Mouse (Mus musculus) myocyte (in vitro differentiated cells): ENCODE measurements at regions not wholly inside any gene's neighbourhood (a gene's known extent, or its start where the extent isn't known, plus 50 kb on each side); places are given as distances from the start of the nearest gene placed in this dataset.

Experiments used
- H3K27me3 ChIP-seq: one replicate; pipeline ENCODE4 v1.6.1; 2011; ENCODE audit not compliant: control insufficient read depth, insufficient read depth, insufficient read length
- H3K36me3 ChIP-seq: one replicate; pipeline ENCODE4 v1.6.1; 2011; ENCODE audit not compliant: control insufficient read depth, insufficient read depth
- H3K4me2 ChIP-seq: one replicate; pipeline ENCODE4 v1.6.1; 2011; ENCODE audit warnings: low read depth, control low read depth
- H3K4me3 ChIP-seq: one replicate; pipeline ENCODE4 v1.5.1; 2011; ENCODE audit warnings: mild to moderate bottlenecking, control low read depth, moderate library complexity
- H3K79me2 ChIP-seq: one replicate; pipeline ENCODE4 v1.6.1; 2011; ENCODE audit not compliant: control insufficient read depth, insufficient read depth
- H3ac ChIP-seq: one replicate; pipeline ENCODE4 v1.6.1; 2011; ENCODE audit not compliant: control insufficient read depth, insufficient read length
- CEBPB ChIP-seq: IDR thresholded peaks from 2 replicates; pipeline ENCODE4 v1.6.1; 2011; ENCODE audit warnings: mild to moderate bottlenecking, moderate library complexity; ENCODE audit not compliant: poor library complexity, insufficient read depth, severe bottlenecking
- E2F4 ChIP-seq: IDR thresholded peaks from one replicate; pipeline ENCODE4 v1.6.1; 2011; ENCODE audit warnings: mild to moderate bottlenecking, control low read depth, moderate library complexity; ENCODE audit not compliant: insufficient read depth
- MAX ChIP-seq: IDR thresholded peaks from one replicate; pipeline ENCODE4 v1.6.1; 2011; ENCODE audit warnings: low read depth, mild to moderate bottlenecking, control low read depth
- MYOD1 ChIP-seq, 3 experiments: IDR thresholded peaks; one replicate each; pipeline ENCODE4 v1.6.1; 2011; ENCODE audit warnings: control low read depth in 2 of 3, low read depth in 2 of 3, mild to moderate bottlenecking in 2 of 3, moderate library complexity in 1 of 3; ENCODE audit not compliant: insufficient read length in 2 of 3, control insufficient read depth in 1 of 3
- MYOG ChIP-seq, 3 experiments: IDR thresholded peaks; one replicate each; pipeline ENCODE4 v1.6.1; 2011; ENCODE audit warnings: control low read depth in 2 of 3, low read depth in 2 of 3, mild to moderate bottlenecking in 2 of 3; ENCODE audit not compliant: insufficient read length in 2 of 3, control insufficient read depth in 1 of 3, insufficient read depth in 1 of 3
- POLR2A ChIP-seq: IDR thresholded peaks from one replicate; pipeline ENCODE4 v1.6.1; 2011; ENCODE audit warnings: low read depth, mild to moderate bottlenecking, control low read depth, moderate library complexity; ENCODE audit not compliant: insufficient read length
- POLR2AphosphoS2 ChIP-seq: IDR thresholded peaks from one replicate; pipeline ENCODE4 v1.6.1; 2011; ENCODE audit warnings: low read depth, control low read depth; ENCODE audit not compliant: insufficient read length
- REST ChIP-seq: IDR thresholded peaks from one replicate; pipeline ENCODE4 v1.6.1; 2011; ENCODE audit warnings: mild to moderate bottlenecking, control low read depth, moderate library complexity; ENCODE audit not compliant: insufficient read depth, insufficient read length
- SRF ChIP-seq: IDR thresholded peaks from one replicate; pipeline ENCODE4 v1.6.1; 2011; ENCODE audit warnings: low read depth; ENCODE audit not compliant: control insufficient read depth, insufficient read length
- TCF12 ChIP-seq: IDR thresholded peaks from one replicate; pipeline ENCODE4 v1.6.1; 2011; ENCODE audit warnings: mild to moderate bottlenecking, control low read depth; ENCODE audit not compliant: poor library complexity, insufficient read depth, severe bottlenecking
- TCF3 ChIP-seq: IDR thresholded peaks from one replicate; pipeline ENCODE4 v1.6.1; 2011; ENCODE audit warnings: low read depth, control low read depth; ENCODE audit not compliant: insufficient read length
- USF1 ChIP-seq: IDR thresholded peaks from one replicate; pipeline ENCODE4 v1.6.1; 2011; ENCODE audit warnings: low read depth, mild to moderate bottlenecking, control low read depth, moderate library complexity

DNA sequence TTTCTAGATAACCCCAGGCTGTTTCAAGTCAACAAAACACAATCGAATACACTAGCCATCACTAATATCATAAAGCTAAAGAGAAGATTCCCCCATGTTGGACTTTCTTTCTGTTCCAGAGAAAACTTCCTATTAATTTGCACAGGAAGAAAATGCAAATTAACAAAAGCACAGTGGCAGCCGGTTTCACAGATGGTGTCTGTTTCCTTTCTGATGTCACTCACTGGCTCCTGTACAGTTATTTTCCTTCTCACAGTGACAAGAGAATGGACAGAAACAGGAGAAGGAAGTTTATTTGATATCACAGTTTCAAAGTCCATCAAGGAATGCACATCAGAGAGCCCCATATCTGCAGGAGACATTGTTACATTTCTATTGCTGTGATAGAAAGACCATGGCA is 352.8 kb downstream of the Rab38 start:
- H3K79me2 ChIP-seq: no peaks in the 10 kb centered on the region
- H3K4me2 ChIP-seq: no peak overlapping the region
- TF ChIP-seq POLR2AphosphoS2 (no peak), TCF12 (no peak), SRF (no peak), REST (no peak), MAX (no peak), MYOG (IDR thresholded peaks at IDR 0.05; ENCODE audit: control insufficient read depth in 1 of 3, insufficient read depth in 1 of 3, insufficient read length in 2 of 3, low read depth in 2 of 3) (no peak), CEBPB (no peak), POLR2A (no peak), E2F4 (no peak), MYOD1 (IDR thresholded peaks at IDR 0.05; ENCODE audit: control insufficient read depth in 1 of 3, insufficient read length in 2 of 3, low read depth in 2 of 3) (no peak), USF1 (no peak), TCF3 (no peak)
- no peak overlapping the region for H3K4me3 ChIP-seq
- no peaks in the 10 kb centered on the region for H3K36me3 ChIP-seq
- no peak overlapping the region for H3ac ChIP-seq
- no peaks in the 10 kb centered on the region for H3K27me3 ChIP-seq

DNA sequence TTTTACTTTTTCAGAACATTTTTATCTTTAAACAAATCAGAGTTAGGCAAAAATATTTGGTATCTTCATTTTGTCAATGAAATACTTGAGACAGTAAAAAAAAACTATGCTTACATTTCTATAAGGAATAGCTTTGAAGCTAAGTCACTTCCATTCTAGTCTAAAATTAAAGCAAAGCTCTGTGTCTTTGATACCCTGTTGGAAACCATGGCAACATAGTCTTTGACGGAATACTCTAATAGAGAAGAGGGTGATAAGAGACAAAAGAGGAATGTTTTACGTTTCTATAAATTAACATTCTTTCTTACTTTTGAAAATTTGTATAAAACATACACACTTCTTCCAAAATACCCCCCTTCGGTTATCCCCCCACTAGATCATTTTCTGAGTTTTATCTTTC is 378.1 kb downstream of the Rab38 start:
- no peaks in the 10 kb centered on the region for H3K36me3 ChIP-seq
- H3K79me2 ChIP-seq: no peaks in the 10 kb centered on the region
- H3K4me2 ChIP-seq: no peak overlapping the region
- TF ChIP-seq USF1: no peak
- no peak for TF ChIP-seq MYOG (IDR thresholded peaks at IDR 0.05; ENCODE audit: control insufficient read depth in 1 of 3, insufficient read depth in 1 of 3, insufficient read length in 2 of 3, low read depth in 2 of 3)
- no peak for TF ChIP-seq CEBPB
- TF ChIP-seq REST: no peak
- no peak for TF ChIP-seq MYOD1 (IDR thresholded peaks at IDR 0.05; ENCODE audit: control insufficient read depth in 1 of 3, insufficient read length in 2 of 3, low read depth in 2 of 3)
- TF ChIP-seq POLR2AphosphoS2: no peak
- no peak for TF ChIP-seq SRF
- TF ChIP-seq E2F4: no peak
- TF ChIP-seq TCF12: no peak
- TF ChIP-seq POLR2A: no peak
- TF ChIP-seq MAX: no peak
- TF ChIP-seq TCF3: no peak
- no peaks in the 10 kb centered on the region for H3K27me3 ChIP-seq
- H3ac ChIP-seq: no peak overlapping the region
- H3K4me3 ChIP-seq: no peak overlapping the region

DNA sequence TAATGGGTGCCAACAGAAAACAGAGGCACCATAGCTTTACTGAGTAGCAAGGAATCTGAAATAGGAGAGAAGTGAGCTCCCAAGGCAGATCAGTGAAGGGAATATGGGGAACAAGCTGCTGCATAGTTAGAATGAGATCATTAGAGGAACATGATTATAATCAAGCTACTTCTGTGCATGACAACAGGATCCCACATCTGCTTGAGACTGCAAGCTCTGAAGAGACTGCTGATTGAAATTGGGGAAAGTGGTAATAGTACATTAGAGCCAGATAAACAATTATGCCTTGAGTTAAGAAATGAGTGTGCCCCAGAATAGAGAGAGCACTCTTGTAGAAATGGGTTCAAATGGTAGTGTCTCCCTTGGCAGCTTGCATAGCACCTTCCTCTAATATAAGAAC is 380.1 kb downstream of the Rab38 start:
- no peaks in the 10 kb centered on the region for H3K36me3 ChIP-seq
- H3K4me3 ChIP-seq: no peak overlapping the region
- H3K27me3 ChIP-seq: no peaks in the 10 kb centered on the region
- H3K79me2 ChIP-seq: no peaks in the 10 kb centered on the region
- H3ac ChIP-seq: no peak overlapping the region
- TF ChIP-seq CEBPB: no peak
- no peak for TF ChIP-seq MAX
- no peak for TF ChIP-seq REST
- TF ChIP-seq MYOD1 (IDR thresholded peaks at IDR 0.05; ENCODE audit: control insufficient read depth in 1 of 3, insufficient read length in 2 of 3, low read depth in 2 of 3): no peak
- TF ChIP-seq TCF12: no peak
- TF ChIP-seq MYOG (IDR thresholded peaks at IDR 0.05; ENCODE audit: control insufficient read depth in 1 of 3, insufficient read depth in 1 of 3, insufficient read length in 2 of 3, low read depth in 2 of 3): no peak
- TF ChIP-seq E2F4: no peak
- no peak for TF ChIP-seq SRF
- TF ChIP-seq POLR2A: no peak
- no peak for TF ChIP-seq POLR2AphosphoS2
- no peak for TF ChIP-seq USF1
- TF ChIP-seq TCF3: no peak
- H3K4me2 ChIP-seq: no peak overlapping the region

- Histone ChIP-seq H3K36me3 (no peaks in the 10 kb centered on the region), H3K4me2 (no peak overlapping the region), H3K27me3 (no peaks in the 10 kb centered on the region), H3K4me3 (no peak overlapping the region), H3K79me2 (no peaks in the 10 kb centered on the region), H3ac (no peak overlapping the region)
- no peak for TF ChIP-seq MYOG (IDR thresholded peaks at IDR 0.05; ENCODE audit: control insufficient read depth in 1 of 3, insufficient read depth in 1 of 3, insufficient read length in 2 of 3, low read depth in 2 of 3)
- TF ChIP-seq MYOD1 (IDR thresholded peaks at IDR 0.05; ENCODE audit: control insufficient read depth in 1 of 3, insufficient read length in 2 of 3, low read depth in 2 of 3): no peak
- no peak for TF ChIP-seq POLR2A
- TF ChIP-seq TCF3: no peak
- TF ChIP-seq REST: no peak
- TF ChIP-seq SRF: no peak
- TF ChIP-seq POLR2AphosphoS2: no peak
- no peak for TF ChIP-seq MAX
- no peak for TF ChIP-seq TCF12
- TF ChIP-seq E2F4: no peak
- no peak for TF ChIP-seq USF1
These were observed 390.1 kb downstream of the Rab38 start for GRCm38 (mm10) chr7:88820204-88820603.

- Histone ChIP-seq H3K79me2 (no peaks in the 10 kb centered on the region), H3K36me3 (no peaks in the 10 kb centered on the region), H3K4me2 (no peak overlapping the region), H3K4me3 (no peak overlapping the region), H3ac (no peak overlapping the region), H3K27me3 (no peaks in the 10 kb centered on the region)
- TF ChIP-seq MYOD1 (IDR thresholded peaks at IDR 0.05; ENCODE audit: control insufficient read depth in 1 of 3, insufficient read length in 2 of 3, low read depth in 2 of 3) (no peak), TCF12 (no peak), POLR2A (no peak), SRF (no peak), POLR2AphosphoS2 (no peak), CEBPB (no peak), MYOG (IDR thresholded peaks at IDR 0.05; ENCODE audit: control insufficient read depth in 1 of 3, insufficient read depth in 1 of 3, insufficient read length in 2 of 3, low read depth in 2 of 3) (no peak), REST (no peak), E2F4 (no peak), MAX (no peak)
These were observed 396.4 kb downstream of the Rab38 start for GRCm38 (mm10) chr7:88826498-88826897.
